Mouse (Mus musculus) lung, postnatal 25 days (tissue): ENCODE data around the gene Map2k6.

Experiments used
- DNase-seq: peaks from one replicate; pipeline ENCODE4 v3.0.0; 2022; ENCODE audit warnings: low spot score

The Map2k6 gene

GRCm38 (mm10) chr11:110562320-110563081 is 163.6 kb downstream of the Map2k6 start:
- no peak for DNase-seq

GRCm38 (mm10) chr11:110563272-110563671 is 164.3 kb downstream of the Map2k6 start:
- DNase-seq = no peak

- DNase-seq = no peak
These were observed 164.9 kb downstream of the Map2k6 start for GRCm38 (mm10) chr11:110563801-110564200.

GRCm38 (mm10) chr11:110566307-110566706 is 167.4 kb downstream of the Map2k6 start:
- DNase-seq = no peak

- peak; percentile 11 for DNase-seq
These were observed 173.6 kb downstream of the Map2k6 start for GRCm38 (mm10) chr11:110572548-110572947.
